Mouse (Mus musculus): ENCODE results near the gene Ptchd1. TPM values are rescaled to one million over a fixed set of nuclear protein-coding genes. Genes with fewer than 3 reads are reported as not detected.

Gene Ptchd1
- 0.12 and 0.50 TPM in 2 replicates for polyA plus RNA-seq (2015; fragmentation: Nextera tagmentation; extraction: Ambion mirVana)

DNA sequence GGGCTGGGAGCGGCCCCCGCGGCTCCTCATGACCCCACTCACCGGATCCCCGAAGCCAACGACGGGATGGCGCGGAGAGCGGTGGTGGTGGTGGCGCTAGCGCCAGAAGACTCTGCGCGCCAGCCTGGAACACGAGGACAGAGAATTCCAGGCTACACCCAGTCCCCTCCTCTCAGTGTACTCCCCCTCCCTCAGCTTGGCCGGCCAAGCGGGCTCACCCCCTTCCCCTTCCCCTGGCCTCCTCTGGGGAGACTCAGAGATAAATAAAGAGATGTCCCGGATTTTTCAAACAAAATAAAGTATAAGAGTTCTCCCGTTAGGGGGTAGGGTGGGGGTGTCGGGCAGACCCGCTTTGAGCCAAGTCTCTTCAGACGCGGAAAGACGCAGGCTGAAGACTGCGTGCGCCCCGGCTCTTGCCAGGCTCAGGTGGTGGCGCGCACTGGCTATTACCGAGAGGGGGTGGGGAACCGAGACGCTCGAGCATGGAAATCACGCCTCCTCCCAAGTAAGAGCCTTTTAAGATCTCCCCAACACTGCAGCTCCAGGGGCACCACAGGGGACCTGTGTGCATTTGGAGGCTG lies at the start of gene Ptchd1:
Gene Ptchd1, minus strand, starts transcription at position 114 of the 581 bp plus-strand sequence.

DNA sequence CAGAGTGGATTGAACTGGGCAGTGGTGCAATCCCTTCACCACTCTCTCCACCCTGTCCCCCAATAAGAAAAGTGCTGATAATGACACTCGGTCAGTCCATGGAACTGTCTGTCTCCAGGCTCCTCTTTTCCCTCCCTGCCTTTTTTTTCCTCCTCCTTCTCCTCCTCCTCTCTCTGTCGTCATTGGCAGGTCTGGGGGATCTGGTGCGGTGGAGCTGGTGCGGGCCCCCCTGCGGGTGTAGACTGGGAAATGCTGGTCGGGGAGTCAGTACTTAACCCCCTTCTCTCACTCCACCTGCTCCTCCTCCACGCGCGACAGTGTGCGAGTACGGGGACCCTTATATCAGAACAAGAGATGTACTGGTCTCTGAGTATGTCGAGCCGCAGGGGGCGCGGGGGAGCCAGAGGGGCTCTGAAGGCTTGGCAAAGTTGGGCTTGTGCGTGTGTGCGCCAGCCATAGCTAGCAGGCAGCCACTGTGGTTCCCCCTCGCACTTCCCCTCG lies 777 bp upstream of the Ptchd1 start, which contains the start of gene Gm15155:
Gene Gm15155, plus strand, starts transcription at position 401 of the 501 bp plus-strand sequence.

Other genes with a start within 250 kb of the Ptchd1 start
- gene Gm15155, start 927 bp upstream of the Ptchd1 start, polyA plus RNA-seq (2015; fragmentation: Nextera tagmentation; extraction: Ambion mirVana), result not detected in 2 replicates

Measured in spleen, postnatal 0 days (tissue).